Mouse (Mus musculus) megakaryocyte progenitor cell, adult 5-6 weeks (primary cell): ENCODE measurements around the gene Rpp30. TPM values are rescaled to one million over a fixed set of nuclear protein-coding genes. Genes with fewer than 3 reads are reported as not detected.
A peak's percentile ranks its signal among the peaks of the same experiment; 100 is the strongest.

ENCODE experiments used
- ATAC-seq: replicated peaks from 2 replicates; pipeline ENCODE4 v1.8.0; 2016; ENCODE audit warnings: mild to moderate bottlenecking, moderate TSS enrichment, inconsistent platforms; ENCODE audit not compliant: poor library complexity
- total RNA-seq, 2 experiments: library from RNA; stranded (forward) in 1 of 2; stranded (reverse) in 1 of 2; fragments of 157-497, 149-512 nt in 1 of 2; fragments of 200-1000 nt in 1 of 2; gene quantifications; 2 replicates each; pipeline versions ENCODE4 v1.2.3 to v1.2.4; 2015 to 2017

The Rpp30 gene
- total RNA-seq (2015) (70.4 and 78.3 TPM in 2 replicates), total RNA-seq (2017) (44.9 and 51.0 TPM in 2 replicates)

DNA sequence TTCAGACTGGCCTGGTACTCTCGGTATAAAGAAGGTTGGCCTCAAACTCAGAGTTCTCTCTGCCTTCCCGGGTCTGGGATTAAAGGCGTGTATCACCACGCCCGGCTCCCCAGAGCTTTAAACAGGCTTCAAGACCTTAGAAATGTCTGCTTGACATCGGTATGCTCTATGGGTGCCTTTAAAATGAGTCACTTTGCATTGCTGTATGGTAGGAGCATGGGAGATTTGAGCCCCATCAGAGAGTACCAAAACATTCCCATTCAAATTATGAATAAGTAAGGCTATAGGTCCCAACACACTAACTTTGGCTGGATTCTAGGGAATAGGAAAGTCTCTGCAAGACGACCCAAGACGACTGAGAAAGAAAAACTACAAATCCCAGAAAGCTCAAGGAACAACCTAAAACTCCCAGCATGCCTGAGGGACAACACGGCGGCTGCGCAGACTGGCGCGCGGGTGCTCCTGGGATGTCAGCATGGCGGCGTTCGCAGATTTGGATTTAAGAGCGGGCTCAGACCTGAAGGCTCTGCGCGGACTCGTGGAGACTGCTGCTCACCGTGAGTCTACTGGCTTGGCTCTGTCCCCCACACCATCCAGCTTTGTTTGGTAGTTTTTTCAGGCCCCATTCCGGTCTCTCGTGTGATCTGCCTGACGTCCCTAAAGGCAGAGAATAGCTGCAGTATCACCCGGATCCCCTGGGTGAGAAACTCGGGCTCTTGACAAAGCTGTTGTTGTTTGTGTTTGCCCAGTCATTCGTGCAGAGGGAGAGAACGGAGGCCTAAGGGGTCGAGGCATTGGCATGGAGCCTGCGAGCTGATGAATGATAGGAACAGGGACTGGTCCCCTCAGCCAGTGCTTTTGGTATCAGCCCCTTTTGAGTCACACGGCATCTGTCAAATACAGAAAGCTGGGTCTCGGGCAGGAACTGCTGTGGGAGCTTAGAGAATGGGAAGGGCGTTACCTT is at the start of gene Rpp30:
TSS of gene Rpp30 (plus strand) at position 455 of the 964 bp plus-strand sequence.
- ATAC-seq = peak; percentile 94

DNA sequence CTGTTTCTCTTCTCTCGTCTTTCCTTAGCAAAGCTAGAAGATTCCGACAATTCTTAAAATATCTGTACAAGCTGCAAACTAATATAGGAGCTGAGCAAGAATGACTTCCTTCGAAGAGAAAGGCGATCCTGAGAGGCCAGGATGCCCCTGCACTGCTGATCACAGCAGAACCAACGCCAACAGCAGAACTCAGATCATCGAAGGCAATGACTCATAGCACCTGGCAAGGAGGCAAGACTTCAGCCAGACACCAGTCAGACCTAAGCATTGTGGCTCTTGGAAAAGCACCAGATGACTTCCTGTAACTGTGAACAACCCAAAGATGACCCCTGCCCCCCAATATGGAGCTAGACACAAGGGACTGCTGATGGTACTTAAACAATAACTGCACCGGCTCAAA is 37.5 kb upstream of the Rpp30 start:
- no peak for ATAC-seq

DNA sequence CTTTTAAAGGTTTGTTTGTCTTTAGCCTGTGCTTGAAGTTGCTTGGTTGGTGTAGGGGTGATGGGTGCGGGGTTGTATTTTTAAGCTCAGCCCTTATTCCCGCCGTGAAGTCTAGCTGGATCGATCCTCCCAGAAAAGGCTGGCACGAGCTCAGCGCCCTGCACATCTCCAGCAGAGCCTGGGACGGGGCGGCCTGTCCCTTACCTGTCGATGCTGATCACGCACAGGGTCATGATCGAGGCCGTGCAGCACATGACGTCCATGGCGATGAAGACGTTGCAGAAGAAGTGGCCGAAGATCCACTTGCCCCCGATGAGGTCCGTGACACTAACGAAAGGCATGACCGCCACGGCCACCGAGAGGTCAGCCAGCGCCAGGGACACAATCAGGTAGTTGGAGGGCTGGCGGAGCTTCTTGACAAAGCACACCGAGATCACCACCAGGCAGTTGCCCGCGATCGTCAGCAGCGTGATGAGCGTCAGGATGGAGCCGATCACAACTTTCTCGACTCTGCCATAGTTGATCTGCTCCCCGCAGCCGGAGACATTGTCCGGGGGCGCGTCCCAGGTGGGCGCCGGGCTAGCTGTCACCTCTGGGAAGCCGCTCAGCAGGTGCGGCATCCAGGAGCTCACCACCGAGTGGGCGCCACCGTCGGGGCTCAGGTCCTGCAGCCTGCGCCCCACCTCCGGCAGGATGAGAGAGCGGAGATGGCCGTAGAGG is 26.9 kb upstream of the Rpp30 start:
- no peak for ATAC-seq

DNA sequence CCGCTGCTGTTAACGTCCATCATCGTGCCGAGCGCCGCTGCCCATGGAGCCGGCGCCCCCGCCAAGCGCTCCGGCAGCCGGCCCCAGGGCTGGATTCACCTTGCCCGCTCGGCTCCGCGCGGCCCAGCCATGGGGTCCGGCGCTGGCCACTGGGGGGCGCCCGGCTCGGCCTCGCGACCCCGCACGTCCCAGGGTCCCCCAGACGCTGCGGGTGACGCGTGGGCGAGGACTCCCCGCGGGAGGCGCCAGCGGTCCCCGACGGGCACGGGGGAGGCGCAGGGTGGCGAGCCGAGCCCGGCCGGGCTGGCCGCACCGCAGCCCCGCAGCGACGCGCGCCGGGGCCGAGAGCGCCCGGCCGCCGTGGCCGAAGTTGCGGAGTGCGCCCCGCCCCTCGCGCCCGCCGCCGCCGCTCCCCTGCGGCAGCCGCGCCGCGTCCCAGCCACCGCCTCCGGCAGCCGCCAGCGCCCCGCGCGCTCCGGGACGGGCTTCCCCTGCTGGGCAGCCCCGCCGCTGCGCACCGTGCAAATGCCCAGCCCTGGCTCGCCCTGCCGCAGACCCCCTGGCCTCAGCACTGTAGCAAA is 26.2 kb upstream of the Rpp30 start, which contains the start of gene Htr7:
TSS of gene Htr7 (minus strand) at position 277 of the 581 bp plus-strand sequence.
- ATAC-seq = 0 out of 2 replicates have a peak, but pooled peaks have one; percentile 29

DNA sequence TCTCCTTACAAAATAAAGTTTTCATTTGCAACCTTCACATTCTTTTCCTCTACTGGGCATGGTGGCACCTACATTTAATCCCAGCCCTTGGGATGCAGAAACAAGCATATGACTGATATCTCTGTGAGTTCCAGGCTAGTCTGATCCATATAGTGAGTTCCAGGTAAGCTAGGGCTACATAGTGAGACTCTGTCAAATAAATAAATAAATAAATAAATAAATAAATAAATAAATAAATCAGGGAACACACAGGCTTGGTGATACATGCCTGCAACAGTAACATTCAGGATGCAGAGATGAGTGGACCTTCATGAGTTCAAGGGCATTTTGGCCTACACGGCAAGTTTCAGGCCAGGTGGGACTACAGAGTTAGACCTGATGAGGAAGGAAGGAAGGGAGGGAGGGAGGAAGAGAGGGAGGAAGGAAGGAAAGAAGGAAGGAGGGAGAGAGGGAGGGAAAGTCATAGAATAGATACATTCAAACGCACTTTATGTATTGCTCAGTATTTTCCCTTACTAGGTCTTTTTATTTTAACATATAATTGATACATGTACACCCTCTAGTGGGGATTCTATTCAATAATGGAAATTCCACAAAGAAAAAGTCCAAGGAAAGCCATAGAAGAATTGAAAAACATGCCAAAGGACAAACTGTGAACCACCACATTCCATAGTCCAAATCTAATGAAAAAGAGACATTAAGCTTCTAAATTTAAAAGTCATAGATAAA is 20.6 kb upstream of the Rpp30 start:
- no peak for ATAC-seq

DNA sequence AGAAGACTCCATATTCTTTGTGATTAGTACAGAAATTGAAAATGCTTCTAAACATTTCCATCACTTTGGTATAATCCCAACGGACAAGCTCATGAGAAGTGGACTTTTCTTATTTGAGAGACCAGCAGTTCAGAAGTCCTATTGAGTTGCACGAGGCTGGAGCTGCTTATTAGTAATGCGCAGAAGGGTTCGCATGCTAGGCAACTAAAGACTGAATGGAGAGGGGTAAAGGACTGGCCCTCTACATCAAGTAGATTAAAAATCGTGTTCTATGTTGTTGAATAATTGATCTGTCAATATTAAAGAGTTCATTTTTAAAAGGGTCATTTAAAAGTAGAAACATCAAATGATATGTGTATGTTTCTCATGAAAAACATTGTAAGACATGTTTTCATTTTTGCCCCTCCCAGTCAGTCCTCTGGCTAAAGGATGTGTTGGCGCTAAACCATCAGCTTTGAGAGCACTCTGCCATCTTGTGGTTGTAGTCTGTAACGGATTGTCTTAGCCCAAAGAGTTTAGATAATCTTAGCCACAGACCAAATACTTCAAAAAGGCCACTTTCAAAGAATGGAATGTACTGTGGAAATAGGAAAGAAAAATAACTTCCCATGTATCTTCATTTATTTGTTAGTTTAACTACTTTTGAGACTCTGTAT is 782 bp upstream of the Rpp30 start:
- ATAC-seq = peak; percentile 89

DNA sequence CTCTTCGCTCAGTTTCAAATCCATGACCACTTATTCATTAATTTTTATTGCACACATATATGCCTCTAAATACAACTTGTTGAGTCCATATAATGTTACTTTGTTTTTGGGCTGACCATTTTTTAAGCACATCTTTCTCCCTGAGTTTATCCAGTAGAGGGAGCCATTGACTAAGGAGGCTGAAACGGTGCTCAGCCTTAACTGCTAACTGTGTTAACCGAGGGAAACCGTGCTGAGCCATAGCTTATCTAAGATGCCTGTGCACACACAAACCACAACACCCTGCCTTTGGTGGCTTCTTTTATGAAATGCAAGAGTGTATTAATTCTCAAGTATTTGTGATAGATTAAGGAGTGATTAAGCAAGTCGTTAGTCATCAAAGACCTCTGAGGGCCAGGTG is 7.3 kb downstream of the Rpp30 start:
- ATAC-seq = peak; percentile 100

DNA sequence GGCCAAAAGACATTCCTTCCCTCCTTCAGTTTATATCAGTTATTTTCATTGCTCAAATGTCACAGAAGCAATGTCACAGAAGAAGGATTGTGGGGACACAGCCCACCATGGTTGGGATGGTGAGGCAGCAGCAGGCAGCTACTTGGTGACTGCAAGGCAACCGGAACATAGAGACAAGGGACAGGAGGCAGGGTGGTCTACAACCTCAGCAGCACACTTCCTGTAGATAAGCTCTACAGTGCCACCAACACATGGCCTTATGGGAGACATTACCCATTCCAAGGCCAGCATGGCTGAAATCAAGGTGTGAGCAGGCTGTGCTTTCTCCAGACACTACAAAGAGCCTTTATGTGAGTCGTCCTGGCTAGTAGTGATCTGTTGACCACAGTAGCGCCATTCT is 13.7 kb downstream of the Rpp30 start:
- ATAC-seq = peak; percentile 17; the same call in 1 of the 2 replicates

DNA sequence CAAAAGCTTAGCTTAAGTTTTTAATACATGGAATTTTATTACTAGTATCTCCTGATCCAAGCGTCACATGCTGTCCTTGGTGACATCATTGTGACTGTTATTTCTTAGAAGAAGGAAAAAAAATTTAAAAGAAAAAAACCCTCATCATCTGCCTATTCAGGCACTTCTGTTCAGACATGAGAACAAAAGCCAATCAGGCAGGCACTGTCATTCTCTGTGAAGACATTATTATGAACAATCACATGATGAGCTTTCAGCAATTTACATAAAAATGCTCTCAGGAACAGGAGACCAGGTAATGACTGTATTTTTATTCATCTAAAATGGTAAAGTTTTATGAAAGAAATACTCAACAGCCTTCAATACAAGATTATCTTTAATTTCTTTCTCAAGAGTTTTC is 14.7 kb downstream of the Rpp30 start:
- ATAC-seq = no peak

DNA sequence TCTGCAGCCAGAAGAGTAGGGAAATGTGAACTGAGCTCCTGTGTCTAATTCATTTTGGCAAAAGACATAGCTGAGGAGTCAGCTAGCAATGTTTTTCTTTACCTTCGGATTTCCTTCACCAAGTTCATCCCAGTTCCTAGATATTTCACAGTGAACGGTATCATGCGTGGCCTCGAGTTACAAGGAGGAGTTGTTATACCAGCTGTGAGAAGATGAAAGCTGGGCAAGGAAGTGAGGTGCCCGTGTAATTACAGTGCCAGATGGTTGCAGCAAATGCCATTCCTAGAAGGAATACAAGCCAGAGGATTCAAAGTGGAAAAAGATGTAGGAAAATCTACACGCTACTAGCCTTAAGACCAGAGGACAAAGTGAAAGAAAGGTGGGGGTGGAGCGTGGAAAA is 15.4 kb downstream of the Rpp30 start:
- no peak for ATAC-seq

DNA sequence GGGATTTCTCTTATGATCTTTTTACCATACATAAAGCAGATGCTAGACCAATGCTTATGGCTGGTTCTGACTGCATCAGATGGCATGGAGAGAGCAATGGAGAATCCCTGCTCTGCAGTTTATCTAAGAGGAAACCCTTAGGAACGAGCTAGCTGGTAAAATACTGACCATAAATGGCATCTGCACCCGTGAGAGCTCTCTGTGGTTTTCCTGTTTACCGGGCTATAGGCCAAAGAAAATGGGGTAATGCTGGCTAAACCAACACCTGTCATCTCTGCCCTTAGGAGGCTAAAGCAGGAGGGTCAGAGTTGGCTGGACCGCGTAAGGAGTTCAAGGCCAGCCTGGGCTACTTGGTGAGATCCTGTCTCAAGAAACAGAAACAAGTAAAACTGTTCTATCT is 20.4 kb downstream of the Rpp30 start:
- 0 out of 2 replicates have a peak, but pooled peaks have one; percentile 31 for ATAC-seq

DNA sequence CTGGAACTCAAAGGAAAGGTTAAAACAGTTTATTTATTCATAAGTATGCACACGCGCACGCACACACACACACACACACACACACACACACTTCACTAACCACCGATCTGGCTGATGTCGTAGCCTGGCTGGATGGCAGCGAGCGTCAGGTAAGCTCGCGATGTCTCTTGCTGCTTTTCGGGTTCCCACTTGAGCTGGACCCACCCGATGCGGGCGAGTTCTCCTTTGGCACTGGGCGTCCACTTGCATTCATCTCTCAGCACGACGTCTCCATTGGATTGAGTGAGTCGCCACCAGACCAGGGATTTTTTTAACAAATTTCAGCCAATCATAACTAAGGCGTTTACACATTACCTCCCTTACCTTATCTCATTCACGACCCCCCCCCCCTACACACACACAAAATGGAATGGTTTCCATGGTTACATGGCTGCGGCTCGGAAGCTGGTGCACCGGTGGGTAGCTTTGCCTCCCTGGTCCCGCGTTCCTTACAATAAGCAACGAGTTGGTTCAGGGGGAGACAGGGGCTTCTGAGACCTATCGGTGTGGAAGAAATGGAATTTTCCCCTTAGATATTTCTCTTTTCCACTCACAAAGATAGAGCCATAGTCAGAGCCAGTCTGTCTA is 25.9 kb downstream of the Rpp30 start:
- no peak for ATAC-seq

DNA sequence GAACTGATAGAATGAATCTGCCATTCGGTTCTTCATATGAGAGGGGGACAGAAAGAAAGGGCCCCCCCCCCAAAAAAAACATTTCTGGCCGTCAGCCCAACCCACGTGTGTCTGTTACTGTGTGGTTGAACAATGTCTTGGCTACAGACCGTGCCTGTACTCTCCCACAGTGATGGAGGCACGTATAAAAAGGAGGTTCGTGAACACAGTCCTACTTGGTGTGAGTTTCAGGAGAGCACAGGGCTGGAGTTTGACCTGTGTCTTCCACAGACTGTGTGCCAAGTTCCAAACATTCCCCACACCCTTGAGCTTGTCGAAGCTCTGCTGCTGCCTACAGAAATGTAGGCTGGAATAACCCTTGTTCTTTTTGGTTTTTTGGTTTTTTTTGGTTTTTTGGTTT is 26.9 kb downstream of the Rpp30 start:
- ATAC-seq = no peak

DNA sequence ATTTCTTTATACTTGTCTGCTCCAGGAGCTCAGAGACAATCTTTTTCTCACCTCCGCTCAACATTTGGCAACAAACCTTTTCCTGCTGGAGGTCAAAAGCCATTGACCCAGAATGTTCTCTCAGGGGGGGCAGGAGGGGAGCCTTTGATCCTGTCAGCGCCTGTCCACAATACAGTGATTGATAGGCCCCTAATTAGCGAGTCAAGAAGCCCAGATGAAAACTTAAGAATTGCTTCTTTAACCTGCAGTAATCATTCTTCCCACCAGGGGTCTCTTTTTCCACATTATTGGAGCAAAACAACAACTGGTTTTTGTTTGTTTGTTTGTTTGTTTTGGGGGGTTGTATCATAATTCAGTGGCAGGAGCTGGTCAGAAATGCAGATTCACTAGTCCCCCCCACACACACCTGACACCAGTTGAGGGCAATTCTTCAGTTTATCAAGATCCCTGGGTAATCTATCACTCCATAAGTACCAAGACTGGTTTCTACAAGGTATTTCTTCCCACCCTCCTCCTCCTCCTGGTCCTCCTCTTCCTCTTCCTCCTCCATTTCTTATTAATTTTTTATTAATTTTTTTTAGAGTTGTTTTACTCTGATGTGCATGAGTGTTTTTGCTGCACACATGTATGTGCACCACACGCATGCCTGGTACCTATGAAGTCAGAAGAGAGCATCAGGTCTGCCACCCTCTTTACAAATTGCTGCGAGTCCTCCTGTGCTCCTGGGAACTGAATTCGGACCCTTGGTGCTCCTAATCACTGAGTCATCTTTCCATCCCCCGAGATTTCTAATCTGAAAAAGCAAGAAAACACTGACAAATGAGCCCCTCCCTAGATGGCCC is 27.8 kb downstream of the Rpp30 start:
- ATAC-seq = peak; percentile 42; the same call in 1 of the 2 replicates

DNA sequence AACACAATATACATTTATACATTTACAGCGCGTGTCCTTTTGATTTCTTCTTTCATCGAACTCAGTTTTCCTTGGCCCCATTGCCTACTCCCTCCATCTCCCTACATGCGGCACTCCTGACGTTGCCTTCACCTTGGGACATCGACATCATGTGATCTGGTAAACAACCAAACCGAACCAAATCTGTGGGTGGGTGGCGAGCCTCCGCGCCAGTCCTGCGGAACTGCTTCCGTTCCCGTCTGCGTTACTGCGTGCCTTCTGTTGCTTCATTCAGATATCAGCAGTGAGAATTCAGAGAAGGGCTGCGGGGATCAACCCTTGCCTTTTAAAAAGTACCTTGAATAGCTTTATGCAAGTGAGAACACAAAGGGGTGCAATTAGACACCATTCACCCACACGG is 28.5 kb downstream of the Rpp30 start:
- no peak for ATAC-seq

DNA sequence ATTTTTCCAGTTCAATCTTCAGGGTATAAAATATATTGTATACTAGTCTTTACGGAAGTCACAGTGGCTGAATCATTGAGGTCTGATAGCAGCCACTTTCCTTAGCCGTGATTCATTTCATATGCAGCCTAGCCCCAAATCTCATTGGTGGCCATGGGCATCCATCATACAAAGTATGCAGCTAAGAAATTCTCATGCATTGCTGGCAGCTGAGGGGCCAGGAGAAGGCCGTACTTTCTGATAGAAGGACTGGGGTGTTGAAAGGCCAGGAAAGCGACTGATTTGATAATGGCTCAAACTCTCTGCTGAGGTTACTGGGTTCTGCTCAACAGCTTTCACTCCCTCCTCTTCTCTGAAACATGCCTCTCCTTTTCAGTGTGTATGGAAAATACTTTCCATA is 32.7 kb downstream of the Rpp30 start:
- no peak for ATAC-seq

DNA sequence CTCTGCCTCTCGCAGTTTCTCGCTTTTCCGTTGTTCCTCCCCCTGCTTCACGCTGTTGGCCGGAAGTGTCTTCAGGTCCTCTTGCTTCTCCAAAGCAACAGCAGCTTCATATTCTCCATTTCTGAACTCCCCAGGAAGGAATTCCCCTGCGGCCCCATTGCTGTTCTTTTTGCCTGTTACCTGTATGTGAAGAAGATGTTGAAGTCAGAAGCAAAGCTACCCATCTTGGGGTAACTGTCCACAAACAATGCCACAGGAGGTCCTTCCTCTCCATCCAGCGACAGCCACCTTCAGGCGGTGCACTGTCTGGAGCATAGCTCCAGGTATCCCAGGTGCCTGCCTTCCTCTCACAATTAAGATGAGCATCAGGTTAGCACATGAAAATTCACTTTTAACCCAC is 35.7 kb downstream of the Rpp30 start:
- no peak for ATAC-seq

DNA sequence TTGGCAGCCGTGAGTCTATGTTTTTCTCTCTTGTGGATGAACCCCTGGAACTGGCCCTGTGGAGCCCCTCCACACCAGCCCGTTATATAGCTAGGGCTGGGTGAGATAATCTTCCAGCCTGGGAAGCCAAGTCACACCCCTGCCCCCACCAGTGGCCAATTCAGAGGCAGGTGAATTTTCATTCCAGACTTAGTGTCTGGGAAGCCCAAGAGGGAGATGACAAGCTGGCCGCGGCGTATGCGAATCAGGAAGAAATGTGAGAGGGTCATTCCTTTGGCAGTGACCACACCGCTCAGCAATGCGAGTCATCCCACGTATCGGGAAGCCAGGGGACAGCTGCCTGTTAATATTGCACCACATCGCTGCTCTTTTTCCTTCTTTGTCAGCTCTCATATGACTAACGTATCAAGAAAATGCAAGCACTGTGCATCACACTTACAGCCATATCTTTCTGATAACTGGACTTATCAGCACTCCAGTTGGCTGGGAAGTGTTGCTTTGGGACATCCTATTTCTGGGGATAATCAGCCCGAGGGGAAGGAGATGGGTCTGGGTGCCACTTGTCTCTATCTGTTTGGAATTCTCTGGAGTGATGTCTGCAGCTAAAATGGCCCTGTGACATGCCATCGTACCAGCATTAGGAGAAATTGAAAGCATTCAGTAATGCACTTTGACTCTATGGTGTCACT is 36.4 kb downstream of the Rpp30 start, which contains the start of gene Ankrd1:
TSS of gene Ankrd1 (minus strand) at position 317 of the 689 bp plus-strand sequence.
- no peak for ATAC-seq
